Mouse (Mus musculus): ENCODE measurements around the gene Glyr1. TPM values are rescaled to one million over a fixed set of nuclear protein-coding genes. Genes with fewer than 3 reads are reported as not detected.
A peak's percentile ranks its signal among the peaks of the same experiment; 100 is the strongest.

Gene Glyr1
- polyA plus RNA-seq, 1 experiment: 10.9 TPM

GRCm38 (mm10) chr16:4964731-4965391, 84.8 kb downstream of the Glyr1 start:
- Histone ChIP-seq H3K4me1 (peaks cover 79% of the 10 kb centered on the region), H3K9me3 (no peaks in the 10 kb centered on the region), H3K4me3 (replicated peaks) (peak overlapping the region; percentile 97), H3K27me3 (replicated peaks) (no peaks in the 10 kb centered on the region), H3K36me3 (replicated peaks; ENCODE audit: low read length) (peaks cover 25% of the 10 kb centered on the region)
- TF ChIP-seq FLI1 (IDR thresholded peaks at IDR 0.05; ENCODE audit: low read length) (no peak), GATA1 (IDR thresholded peaks at IDR 0.05; ENCODE audit: borderline replicate concordance, low read length) (no peak)

Other genes starting within 250 kb of the Glyr1 start
- not detected in 2 replicates for gene 4930562C15Rik, start 214.4 kb downstream of the Glyr1 start, polyA plus RNA-seq (2012; ENCODE audit: insufficient read depth, low replicate concordance)
- 336 and 551 TPM in 2 replicates for gene Ubald1, start 169.5 kb downstream of the Glyr1 start, polyA plus RNA-seq (2012; ENCODE audit: insufficient read depth, low replicate concordance)
- gene Mgrn1, start 163.6 kb downstream of the Glyr1 start, polyA plus RNA-seq (2012; ENCODE audit: insufficient read depth, low replicate concordance): 29.1 and 37.7 TPM in 2 replicates
- 13.9 and 30.1 TPM in 2 replicates for gene Nudt16l1, start 111.1 kb downstream of the Glyr1 start, polyA plus RNA-seq (2012; ENCODE audit: insufficient read depth, low replicate concordance)
- 18.6 and 22.6 TPM in 2 replicates for gene Anks3, start 85.7 kb downstream of the Glyr1 start, polyA plus RNA-seq (2012; ENCODE audit: insufficient read depth, low replicate concordance)
- gene Sept12, start 52.0 kb downstream of the Glyr1 start, polyA plus RNA-seq (2012; ENCODE audit: insufficient read depth, low replicate concordance): not detected in 2 replicates
- not detected in 2 replicates for gene Smim22, start 42.6 kb downstream of the Glyr1 start, polyA plus RNA-seq (2012; ENCODE audit: insufficient read depth, low replicate concordance)
- gene Rogdi, start 36.3 kb downstream of the Glyr1 start, polyA plus RNA-seq (2012; ENCODE audit: insufficient read depth, low replicate concordance): 34.2 and 52.7 TPM in 2 replicates
- 8.9 and 11.3 TPM in 2 replicates for gene Ubn1, start 194 bp upstream of the Glyr1 start, polyA plus RNA-seq (2012; ENCODE audit: insufficient read depth, low replicate concordance)
- gene Ppl, start 82.6 kb upstream of the Glyr1 start, polyA plus RNA-seq (2012; ENCODE audit: insufficient read depth, low replicate concordance): not detected in 2 replicates
- 0.71 TPM in 1 of 2 replicates, not detected in the other for gene Sec14l5, start 97.2 kb upstream of the Glyr1 start, polyA plus RNA-seq (2012; ENCODE audit: insufficient read depth, low replicate concordance)
- gene Nagpa, start 154.1 kb upstream of the Glyr1 start, polyA plus RNA-seq (2012; ENCODE audit: insufficient read depth, low replicate concordance): 23.9 and 25.4 TPM in 2 replicates
- gene AU021092, start 172.4 kb upstream of the Glyr1 start, polyA plus RNA-seq (2012; ENCODE audit: insufficient read depth, low replicate concordance): not detected in 2 replicates
- gene Alg1, start 183.8 kb upstream of the Glyr1 start, polyA plus RNA-seq (2012; ENCODE audit: insufficient read depth, low replicate concordance): 9.6 and 10.8 TPM in 2 replicates
- 2.5 TPM in 1 of 2 replicates, not detected in the other for gene Eef2kmt, start 206.1 kb upstream of the Glyr1 start, polyA plus RNA-seq (2012; ENCODE audit: insufficient read depth, low replicate concordance)

Measured in megakaryocyte, embryonic 14.5 days (primary cell).